Mouse (Mus musculus) right cerebral cortex, postnatal 14 days (tissue): Measurements from ENCODE around the gene Myh9.

Source experiments
- DNase-seq: peaks from one replicate; pipeline ENCODE4 v3.0.0; 2022

Myh9 gene

DNA sequence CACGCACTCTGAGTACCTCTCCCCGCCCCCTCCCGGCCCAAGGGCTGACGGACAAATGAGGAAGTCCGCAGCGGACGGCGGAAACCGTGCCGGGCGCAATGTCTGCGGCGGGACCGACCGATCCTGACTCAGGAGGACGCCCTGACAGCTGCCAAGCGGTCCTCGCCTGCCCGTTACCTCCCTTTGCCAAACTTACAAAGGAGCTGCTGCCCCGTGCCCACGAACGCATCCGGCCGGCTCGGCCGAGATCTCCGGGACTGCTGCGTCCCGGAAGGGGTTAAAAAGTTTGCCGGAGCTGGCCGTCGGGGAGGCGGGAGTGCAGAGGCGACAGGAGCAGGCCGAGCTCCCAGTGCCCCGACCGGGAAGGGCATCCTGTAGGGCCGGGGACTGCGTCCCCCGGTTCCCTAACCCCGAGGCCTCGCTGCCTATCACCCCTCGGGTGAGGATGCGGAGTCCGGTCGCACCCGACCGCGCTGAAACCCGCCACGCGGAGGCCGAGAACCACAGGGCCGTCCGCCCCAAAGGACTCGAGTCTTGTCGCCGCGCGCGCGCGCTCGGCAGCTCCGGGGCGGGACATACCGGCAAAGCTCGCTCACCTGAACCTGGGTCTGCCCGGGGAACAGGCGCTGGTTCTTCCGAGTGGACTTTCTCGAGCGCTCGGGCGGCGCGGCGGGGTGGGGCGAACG lies 471 bp downstream of the Myh9 start:
- peak; percentile 68 for DNase-seq

GRCm38 (mm10) chr15:77840450-77841360 lies 1.3 kb downstream of the Myh9 start:
- DNase-seq: no peak

DNA sequence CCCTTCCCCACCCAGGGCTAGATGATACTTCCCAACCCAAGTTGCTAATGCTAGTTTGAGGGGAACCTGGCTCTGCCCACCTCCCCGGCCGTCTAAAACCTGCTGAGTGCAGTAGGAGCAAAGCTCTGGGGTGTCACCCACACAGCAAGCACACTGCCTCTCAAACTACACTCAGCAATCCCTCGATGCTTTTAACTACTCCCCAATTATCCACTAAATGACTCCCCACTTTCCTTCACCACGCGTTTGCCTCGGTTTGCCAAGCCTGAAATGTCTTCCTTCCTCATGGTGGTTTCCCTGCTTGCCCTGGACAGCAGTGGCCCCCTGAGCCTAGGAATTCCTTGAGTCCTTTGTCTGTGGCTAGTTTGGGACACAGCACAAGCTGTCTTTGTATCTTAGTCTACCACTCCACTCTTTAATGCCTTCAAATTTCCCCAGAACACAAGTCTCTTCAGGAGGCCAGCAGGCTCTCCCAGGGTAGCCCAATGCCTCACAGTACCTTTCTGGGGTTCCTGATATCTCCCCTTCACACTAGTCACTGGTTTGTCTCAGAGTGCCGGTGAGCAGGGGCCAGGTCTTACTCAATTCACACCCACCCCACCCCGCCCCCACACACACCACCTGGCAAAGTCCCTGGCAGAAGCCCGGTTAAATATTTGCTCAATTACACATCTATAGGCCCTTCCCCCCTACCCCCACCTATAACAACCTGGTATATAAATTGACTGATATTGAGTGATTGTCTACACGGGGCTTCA lies 2.3 kb downstream of the Myh9 start:
- DNase-seq: no peak

- DNase-seq: no peak
Measured at GRCm38 (mm10) chr15:77838530-77839387, 3.2 kb downstream of the Myh9 start.

GRCm38 (mm10) chr15:77837444-77838117 lies 4.4 kb downstream of the Myh9 start:
- DNase-seq: no peak

DNA sequence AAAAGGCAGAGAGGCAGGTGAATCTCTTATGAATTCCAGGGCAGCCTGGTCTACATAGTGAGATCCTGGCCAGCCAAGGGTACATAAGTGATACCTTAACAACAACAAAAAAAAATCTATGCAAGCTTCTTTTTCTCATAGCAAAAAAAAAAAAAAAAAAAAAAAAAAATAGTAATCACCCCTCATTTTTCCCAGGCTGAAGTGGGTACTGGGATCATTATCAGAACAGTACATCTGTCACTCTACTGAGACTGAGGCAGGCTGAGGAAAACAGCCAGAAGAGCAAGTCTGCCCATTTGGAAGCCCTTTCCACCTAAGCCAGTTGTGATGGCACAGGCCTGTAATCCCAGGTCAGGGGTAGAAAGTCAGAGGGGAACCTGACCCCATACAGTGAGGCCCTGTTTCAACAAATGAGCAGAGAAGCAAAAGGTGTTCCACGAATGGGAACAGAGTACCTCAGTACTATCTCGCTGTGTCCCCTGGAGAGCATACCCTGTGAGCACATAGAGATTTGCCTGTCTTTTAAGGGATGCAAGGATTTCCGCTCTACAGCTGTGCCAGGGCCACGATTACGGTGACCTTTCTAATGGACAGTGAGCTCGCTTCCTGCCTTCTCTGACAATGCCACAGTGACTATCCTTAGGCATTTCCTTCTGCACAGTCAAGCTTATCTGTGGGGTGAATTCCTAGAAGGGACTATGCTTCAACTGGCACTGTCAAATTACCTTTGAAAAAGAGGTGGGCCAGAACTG lies 5.1 kb downstream of the Myh9 start:
- DNase-seq: no peak

GRCm38 (mm10) chr15:77835930-77836653 lies 5.9 kb downstream of the Myh9 start:
- DNase-seq: no peak

DNA sequence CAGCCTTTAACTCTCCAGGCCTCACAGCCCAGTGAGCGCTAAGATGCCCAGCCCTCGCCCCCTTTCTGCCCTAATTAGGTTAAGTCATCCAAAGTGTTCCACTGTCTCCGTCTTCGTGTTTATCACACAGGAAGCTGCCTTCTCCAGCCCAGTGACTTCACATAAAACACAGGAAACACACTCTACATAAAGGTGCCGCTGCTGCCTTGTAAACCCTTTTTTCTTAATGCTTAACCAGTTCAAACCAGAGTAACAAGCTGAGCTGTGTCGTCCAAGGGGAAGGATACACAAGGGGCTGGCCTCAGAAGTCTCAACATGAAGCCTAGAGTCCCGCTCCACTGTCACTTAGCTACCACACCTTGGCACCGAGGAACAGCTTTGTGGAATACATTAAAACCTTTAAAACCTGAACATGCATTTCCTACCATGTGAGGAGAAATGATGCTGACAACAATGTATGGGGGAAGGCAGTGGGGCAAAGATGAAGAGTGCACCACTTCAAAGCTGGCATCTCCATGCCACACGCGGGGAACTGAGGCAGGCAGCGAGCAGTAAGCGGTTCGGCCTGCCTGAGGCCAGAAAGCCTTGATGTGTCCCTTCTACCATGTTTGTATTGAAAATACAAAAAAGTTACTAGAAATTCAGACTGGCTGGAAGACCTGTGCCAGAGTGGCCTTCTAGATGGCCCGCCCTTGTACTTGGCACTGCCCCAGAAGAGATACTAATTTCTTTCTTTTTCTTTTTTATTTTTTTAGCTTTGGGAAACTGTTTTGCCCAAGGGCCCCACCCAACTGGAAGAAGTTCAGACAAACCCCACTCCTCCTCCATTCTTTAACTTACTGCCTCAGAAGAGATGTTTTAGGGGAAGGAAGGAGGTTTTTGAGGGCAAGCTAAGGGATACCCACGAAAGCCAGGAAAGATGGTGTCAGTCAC lies 7.4 kb downstream of the Myh9 start:
- no peak for DNase-seq

- DNase-seq: no peak
Measured at GRCm38 (mm10) chr15:77833731-77834130, 8.2 kb downstream of the Myh9 start.

- no peak for DNase-seq
Measured at GRCm38 (mm10) chr15:77833083-77833482, 8.9 kb downstream of the Myh9 start.

DNA sequence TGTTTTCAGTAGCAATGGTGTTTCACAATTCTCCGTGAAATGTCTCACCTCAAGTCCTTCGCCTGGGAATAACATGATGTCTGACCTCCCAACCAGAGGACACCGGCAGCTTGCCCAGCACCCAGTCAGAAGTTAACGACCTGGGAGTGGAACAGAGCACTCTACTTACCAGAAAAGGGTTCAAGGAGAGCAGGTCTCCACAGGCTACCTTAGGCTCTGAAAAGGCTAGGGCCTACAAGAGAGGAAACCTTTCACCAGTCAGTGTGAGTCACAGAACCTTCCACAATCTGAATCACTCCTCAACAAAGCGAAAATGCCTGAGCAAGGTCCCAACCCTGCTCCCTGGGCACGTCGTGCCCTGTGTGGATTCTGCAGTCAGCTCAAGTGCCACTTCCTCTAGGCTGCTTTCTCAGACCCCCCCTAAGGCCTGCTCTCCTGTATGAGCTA lies 9.5 kb downstream of the Myh9 start:
- no peak for DNase-seq

GRCm38 (mm10) chr15:77831754-77832457 lies 10.1 kb downstream of the Myh9 start:
- DNase-seq: no peak

DNA sequence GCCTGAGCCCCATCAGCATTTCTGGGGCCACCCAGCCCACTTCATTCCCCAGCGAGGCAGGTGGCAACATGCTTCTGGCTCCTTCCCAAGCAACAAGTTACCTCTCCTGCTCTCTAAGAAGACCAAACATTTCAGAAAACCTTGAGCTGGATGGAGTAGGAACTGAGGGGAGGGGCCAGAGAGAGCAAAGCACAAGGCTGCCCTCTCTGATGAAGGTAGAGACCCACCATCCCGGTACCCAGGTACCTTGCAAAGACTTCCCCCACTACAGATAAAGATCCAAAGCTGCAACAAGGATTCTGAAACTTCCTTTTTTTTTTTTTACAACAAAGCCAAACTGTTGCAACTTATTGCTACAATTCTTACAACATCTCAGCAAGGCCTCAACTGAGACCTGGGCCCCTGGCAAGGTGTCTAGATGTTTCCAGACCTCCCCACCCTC lies 10.8 kb downstream of the Myh9 start:
- no peak for DNase-seq

DNA sequence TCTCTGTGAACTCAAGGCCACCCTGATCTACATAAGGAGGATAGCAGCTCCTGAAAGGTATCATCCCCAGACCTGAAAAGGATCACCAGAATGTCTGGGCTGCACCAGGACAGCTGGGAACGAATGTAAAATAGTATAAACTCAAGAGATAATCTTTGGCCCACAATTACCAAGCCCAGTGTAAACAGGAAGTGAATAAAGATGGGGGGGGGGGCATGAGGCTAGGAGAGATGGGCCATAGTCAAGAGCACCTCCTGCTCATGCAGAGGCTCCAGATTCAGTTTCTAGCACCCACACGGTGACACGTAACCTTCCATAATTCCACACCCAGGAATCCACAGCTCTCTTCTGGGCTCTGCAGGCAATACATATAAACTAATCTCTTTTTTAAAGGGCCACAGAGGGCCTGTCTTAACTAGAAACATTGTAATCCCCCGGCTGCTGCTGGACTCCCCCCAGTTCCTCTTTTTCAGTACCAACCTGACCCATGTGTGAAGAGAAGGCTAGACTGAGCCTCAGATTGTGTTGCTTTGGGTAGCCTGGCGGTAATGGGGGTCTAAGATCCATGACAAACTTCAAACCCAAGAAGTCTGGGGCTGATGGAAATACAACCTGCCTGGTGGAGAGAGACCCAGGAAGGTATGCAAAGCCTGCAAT lies 11.4 kb downstream of the Myh9 start:
- no peak for DNase-seq

- DNase-seq: no peak
Measured at GRCm38 (mm10) chr15:77829542-77829941, 12.4 kb downstream of the Myh9 start.

DNA sequence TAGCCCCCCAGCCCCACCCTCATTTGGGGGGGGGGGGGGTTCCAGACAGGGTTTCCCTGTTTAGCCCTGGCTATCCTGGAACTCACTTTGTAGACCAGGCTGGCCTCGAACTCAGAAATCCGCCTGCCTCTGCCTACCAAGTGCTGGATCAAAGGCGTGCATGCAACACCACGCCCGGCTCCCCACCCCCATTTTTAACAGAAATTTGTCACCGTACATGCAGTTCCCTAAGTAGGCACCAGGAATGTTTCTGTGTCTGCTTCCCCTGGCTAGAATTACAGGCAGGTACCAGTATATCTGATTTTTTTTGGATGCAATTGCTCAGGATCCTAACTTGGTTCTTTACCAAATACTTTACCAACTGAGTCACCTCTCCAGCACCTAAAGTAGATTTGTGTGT lies 13.1 kb downstream of the Myh9 start:
- DNase-seq: no peak

- DNase-seq: no peak
Measured at GRCm38 (mm10) chr15:77828242-77828641, 13.7 kb downstream of the Myh9 start.

- no peak for DNase-seq
Measured at GRCm38 (mm10) chr15:77827794-77828193, 14.2 kb downstream of the Myh9 start.
